Mouse (Mus musculus) layer of hippocampus, adult 8-10 months (tissue): Measurements from ENCODE around the gene Fam173a. TPM values are rescaled to one million over a fixed set of nuclear protein-coding genes. Genes with fewer than 3 reads are reported as not detected.

Experiments used
- DNase-seq, 2 experiments: peaks; one replicate each; pipeline ENCODE4 v3.0.0; 2022; ENCODE audit warnings: low spot score in 2 of 2
- total RNA-seq, 4 experiments: library from RNA; stranded (reverse); gene quantifications; 2 replicates each; pipeline ENCODE4 v1.2.4; 2022

Gene Fam173a
- total RNA-seq, 4 experiments from 2014 or later, result 93.0 to 103 (median 99.1) TPM

- peak in 1 of 2 experiments; percentile 78 for DNase-seq
Observed at GRCm38 (mm10) chr17:25801029-25801428, 8.3 kb upstream of the Fam173a start.

GRCm38 (mm10) chr17:25796951-25797369, 4.3 kb upstream of the Fam173a start, which contains the start of gene Metrn:
TSS of gene Metrn (minus strand) at chr17:25797136.
- peak in 1 of 2 experiments; percentile 64 for DNase-seq

- DNase-seq, result no peak
Observed at GRCm38 (mm10) chr17:25796211-25796771, 3.6 kb upstream of the Fam173a start.

GRCm38 (mm10) chr17:25795609-25796092, 3.0 kb upstream of the Fam173a start, which contains the start of gene AC134908.4:
TSS of gene AC134908.4 (minus strand) at chr17:25795659.
- DNase-seq, result peak; percentile 74 to 86

- DNase-seq, result no peak
Observed at GRCm38 (mm10) chr17:25794998-25795397, 2.3 kb upstream of the Fam173a start.

- no peak for DNase-seq
Observed at GRCm38 (mm10) chr17:25794197-25794596, 1.5 kb upstream of the Fam173a start.

- DNase-seq, result peak in 1 of 2 experiments; percentile 85
Observed at GRCm38 (mm10) chr17:25791843-25792527, 716 bp downstream of the Fam173a start.

- no peak for DNase-seq
Observed at GRCm38 (mm10) chr17:25791320-25791842, 1.3 kb downstream of the Fam173a start.

- DNase-seq, result no peak
Observed at GRCm38 (mm10) chr17:25786781-25787504, 5.8 kb downstream of the Fam173a start.

GRCm38 (mm10) chr17:25786280-25786679, 6.4 kb downstream of the Fam173a start, which contains the start of gene Ccdc78:
TSS of gene Ccdc78 (plus strand) at chr17:25786580.
- DNase-seq, result no peak

GRCm38 (mm10) chr17:25785281-25785745, 7.4 kb downstream of the Fam173a start, which contains the start of gene Haghl:
TSS of gene Haghl (minus strand) at chr17:25785673.
- DNase-seq, result peak; percentile 94 to 98

GRCm38 (mm10) chr17:25783861-25784574, 8.7 kb downstream of the Fam173a start:
- DNase-seq, result no peak

- no peak for DNase-seq
Observed at GRCm38 (mm10) chr17:25783086-25783485, 9.6 kb downstream of the Fam173a start.

- no peak for DNase-seq
Observed at GRCm38 (mm10) chr17:25781339-25781738, 11.4 kb downstream of the Fam173a start.

GRCm38 (mm10) chr17:25777948-25778347, 14.8 kb downstream of the Fam173a start:
- DNase-seq, result no peak

GRCm38 (mm10) chr17:25775318-25776062, 17.2 kb downstream of the Fam173a start:
- no peak for DNase-seq

- peak; percentile 97 to 99 for DNase-seq
Observed at GRCm38 (mm10) chr17:25773549-25774120, 19.1 kb downstream of the Fam173a start, which contains the start of gene Narfl. TSS of gene Narfl (plus strand) at chr17:25773776.

GRCm38 (mm10) chr17:25769331-25769730, 23.4 kb downstream of the Fam173a start:
- no peak for DNase-seq

GRCm38 (mm10) chr17:25765886-25766285, 26.8 kb downstream of the Fam173a start:
- DNase-seq, result no peak

GRCm38 (mm10) chr17:25762591-25762990, 30.1 kb downstream of the Fam173a start:
- no peak for DNase-seq
